Mouse (Mus musculus) CD4-positive, CD25-positive, alpha-beta regulatory T cell, adult 2 months (primary cell): ENCODE data around the gene Spata1.
A peak's percentile ranks its signal among the peaks of the same experiment; 100 is the strongest.
"Not testable (repeated sequence)": the region's sequence is repeated elsewhere in the genome, so short reads cannot be mapped to it uniquely, and the experiment has no call there.

Experiments used
- DNase-seq: peaks from one replicate; pipeline ENCODE4 v3.0.0-alpha.2; 2012; ENCODE audit warnings: low read depth, low spot score

The Spata1 gene

GRCm38 (mm10) chr3:146451375-146451774, 48.2 kb downstream of the Spata1 start:
- DNase-seq, result peak; percentile 10

GRCm38 (mm10) chr3:146450371-146450841, 49.1 kb downstream of the Spata1 start:
- DNase-seq, result peak; percentile 95

DNA sequence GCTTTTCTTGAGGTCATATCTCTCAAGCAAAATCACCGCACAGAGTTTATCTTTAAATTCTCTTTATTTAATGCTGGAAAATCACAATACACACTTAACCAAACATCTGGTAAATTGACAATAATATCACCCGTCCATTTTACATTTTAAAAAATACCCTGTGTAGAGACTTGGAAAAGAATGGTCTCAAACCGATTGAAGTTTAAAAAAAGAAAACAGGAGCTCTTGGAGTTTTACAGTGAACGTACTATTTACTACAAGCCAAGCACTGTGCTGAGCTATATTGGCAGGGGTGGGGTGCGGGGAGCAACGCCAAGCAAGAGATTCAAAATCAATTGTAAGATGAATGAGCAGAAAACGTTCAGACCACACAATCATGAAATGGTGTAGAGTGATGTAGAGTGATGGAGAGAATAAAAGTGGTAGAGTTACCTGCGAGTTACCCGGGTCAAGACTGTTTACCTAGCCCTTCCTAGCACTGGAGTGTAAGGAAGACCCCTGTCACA, 49.8 kb downstream of the Spata1 start, which contains the start of gene Ctbs:
Gene Ctbs, plus strand, starts transcription at position 51 of the 506 bp plus-strand sequence.
- DNase-seq, result no peak

DNA sequence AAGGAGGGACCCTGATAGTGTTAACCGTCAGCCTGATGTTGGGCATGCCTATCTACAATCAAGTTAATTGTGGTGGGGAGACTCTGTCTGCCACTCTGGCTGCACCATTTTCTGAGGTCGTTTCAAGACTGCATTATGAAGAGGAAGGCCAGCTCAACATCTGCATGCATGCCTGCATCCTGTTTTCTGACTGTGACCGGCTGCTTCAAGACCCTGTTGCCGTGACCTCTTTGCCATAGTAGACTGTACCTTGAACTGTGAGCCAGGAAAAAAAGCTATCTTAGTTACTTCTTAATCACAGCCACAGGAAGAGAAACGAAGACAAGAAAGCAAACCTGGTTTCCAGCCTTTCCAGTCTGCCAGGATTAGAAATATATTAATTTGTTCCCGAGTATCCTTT, 50.6 kb downstream of the Spata1 start:
- DNase-seq, result no peak

DNA sequence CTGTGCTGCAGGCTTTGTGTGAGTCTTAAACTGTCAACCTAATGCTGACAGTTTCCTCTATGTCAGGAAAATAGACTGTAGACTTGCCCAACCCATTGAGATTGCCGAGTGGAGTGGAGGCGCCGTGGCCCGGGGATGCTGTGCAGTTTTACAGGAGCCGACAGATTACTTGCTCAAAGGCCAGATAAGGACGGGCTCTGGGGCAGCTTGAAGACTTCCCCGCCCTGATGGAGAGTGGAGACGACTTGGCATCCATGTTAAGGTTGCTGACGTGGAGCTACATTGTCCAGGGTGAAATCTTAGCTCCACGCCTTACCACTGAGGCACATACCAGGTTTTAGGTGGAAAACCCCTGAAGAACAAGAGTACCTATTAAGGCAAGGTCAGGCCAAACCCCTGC, 51.2 kb downstream of the Spata1 start:
- DNase-seq, result no peak

DNA sequence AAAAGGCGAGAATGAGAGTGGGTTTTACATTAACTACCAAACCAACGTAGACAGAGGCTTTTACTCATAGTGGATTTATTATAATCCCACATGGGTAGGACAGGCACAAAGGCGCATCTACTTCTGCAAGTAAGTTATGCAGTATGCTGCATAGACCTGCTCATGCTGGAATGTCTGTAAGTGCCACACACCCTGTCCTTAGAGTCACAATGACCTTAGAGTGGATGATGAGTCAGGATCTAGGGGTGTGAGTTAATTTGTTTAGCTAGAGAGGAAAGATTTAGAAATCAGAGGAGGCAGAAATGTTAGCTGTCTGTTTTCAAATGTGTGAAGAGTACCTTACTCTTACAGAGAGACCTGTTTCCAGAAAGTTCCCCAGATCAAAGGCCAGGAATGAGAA, 52.0 kb downstream of the Spata1 start:
- DNase-seq, result no peak

GRCm38 (mm10) chr3:146447156-146447555, 52.4 kb downstream of the Spata1 start:
- no peak for DNase-seq

- no peak for DNase-seq
Measured at GRCm38 (mm10) chr3:146444880-146445279, 54.7 kb downstream of the Spata1 start.

GRCm38 (mm10) chr3:146443380-146443779, 56.2 kb downstream of the Spata1 start:
- no peak for DNase-seq

- DNase-seq, result no peak
Measured at GRCm38 (mm10) chr3:146442936-146443335, 56.6 kb downstream of the Spata1 start.

GRCm38 (mm10) chr3:146442484-146442883, 57.1 kb downstream of the Spata1 start:
- DNase-seq, result no peak

- DNase-seq, result no peak
Measured at GRCm38 (mm10) chr3:146440422-146440821, 59.1 kb downstream of the Spata1 start.

GRCm38 (mm10) chr3:146440011-146440410, 59.5 kb downstream of the Spata1 start:
- no peak for DNase-seq

- no peak for DNase-seq
Measured at GRCm38 (mm10) chr3:146436114-146436513, 63.4 kb downstream of the Spata1 start.

- DNase-seq, result no peak
Measured at GRCm38 (mm10) chr3:146435533-146435932, 64.0 kb downstream of the Spata1 start.

DNA sequence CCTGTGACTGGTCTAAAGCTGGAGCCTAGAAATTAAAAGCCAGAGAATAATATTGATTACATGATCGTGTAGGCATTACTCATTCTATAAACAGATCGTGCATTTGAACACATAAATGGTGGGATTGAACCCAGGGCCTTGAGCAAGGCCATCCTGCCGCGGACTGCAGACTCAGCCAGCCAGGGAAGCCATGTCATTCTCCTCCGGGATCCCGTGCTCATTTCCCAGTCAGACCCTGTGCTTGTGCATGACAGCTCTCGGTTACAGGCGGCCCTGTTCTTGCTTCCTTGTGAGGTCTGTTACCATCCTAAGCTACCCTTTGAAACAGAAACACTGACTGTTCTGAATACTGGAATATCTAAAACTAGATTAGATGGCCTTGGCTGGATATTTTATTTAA, 64.9 kb downstream of the Spata1 start:
- DNase-seq, result no peak

- no peak for DNase-seq
Measured at GRCm38 (mm10) chr3:146433681-146434350, 65.7 kb downstream of the Spata1 start.

GRCm38 (mm10) chr3:146433063-146433462, 66.5 kb downstream of the Spata1 start:
- not testable (repeated sequence) for DNase-seq

DNA sequence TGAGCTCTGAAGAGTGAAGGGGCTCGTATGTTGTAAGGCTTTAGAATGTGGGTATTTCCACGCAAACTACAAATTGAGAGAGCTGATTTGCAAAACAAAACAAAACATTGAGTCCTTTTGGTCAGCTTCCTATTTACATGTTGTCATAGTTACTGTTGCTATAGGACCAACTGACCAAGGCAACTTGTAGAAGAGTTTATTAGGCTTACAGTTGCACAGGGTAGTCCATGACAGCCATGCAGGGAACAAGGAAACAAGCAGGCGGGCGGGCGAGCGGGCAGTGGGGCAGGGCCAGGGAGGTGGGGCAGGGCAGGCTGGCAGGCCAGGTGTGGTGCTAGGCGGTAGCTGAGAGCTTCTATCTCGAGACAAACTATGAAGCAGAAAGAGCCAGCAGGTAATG, 73.1 kb downstream of the Spata1 start:
- DNase-seq, result no peak

- DNase-seq, result no peak
Measured at GRCm38 (mm10) chr3:146425902-146426301, 73.7 kb downstream of the Spata1 start.

GRCm38 (mm10) chr3:146424306-146424900, 75.2 kb downstream of the Spata1 start:
- no peak for DNase-seq

- DNase-seq, result peak; percentile 33
Measured at GRCm38 (mm10) chr3:146423710-146424109, 75.8 kb downstream of the Spata1 start.

GRCm38 (mm10) chr3:146421787-146422186, 77.8 kb downstream of the Spata1 start:
- DNase-seq, result peak; percentile 18
